Mouse (Mus musculus) adrenal gland, postnatal 14 days (tissue): Measurements from ENCODE around the gene Mindy1. TPM values are rescaled to one million over a fixed set of nuclear protein-coding genes. Genes with fewer than 3 reads are reported as not detected.

ENCODE experiments used
- DNase-seq: peaks from one replicate; pipeline ENCODE4 v3.0.0; 2021; ENCODE audit warnings: mixed read lengths
- total RNA-seq: library from RNA; stranded (reverse); gene quantifications from 2 replicates; pipeline ENCODE4 v1.2.3, GENCODE M21; 2021

Mindy1 gene
- total RNA-seq, 1 experiment from 2014 or later: 78.9 TPM

GRCm38 (mm10) chr3:95266052-95266451 is 15.1 kb upstream of the Mindy1 start:
- no peak for DNase-seq

- peak; percentile 60 for DNase-seq
Measured at GRCm38 (mm10) chr3:95267855-95268254, 13.3 kb upstream of the Mindy1 start.

GRCm38 (mm10) chr3:95269789-95270188 is 11.4 kb upstream of the Mindy1 start:
- no peak for DNase-seq

GRCm38 (mm10) chr3:95270766-95271364 is 10.3 kb upstream of the Mindy1 start:
- DNase-seq: peak; percentile 52

GRCm38 (mm10) chr3:95273471-95273870 is 7.7 kb upstream of the Mindy1 start:
- no peak for DNase-seq

GRCm38 (mm10) chr3:95274453-95274852 is 6.7 kb upstream of the Mindy1 start:
- no peak for DNase-seq

- DNase-seq: no peak
Measured at GRCm38 (mm10) chr3:95275161-95275560, 6.0 kb upstream of the Mindy1 start.

- DNase-seq: no peak
Measured at GRCm38 (mm10) chr3:95276428-95276934, 4.7 kb upstream of the Mindy1 start.

- no peak for DNase-seq
Measured at GRCm38 (mm10) chr3:95277149-95277551, 4.0 kb upstream of the Mindy1 start.

GRCm38 (mm10) chr3:95280747-95281146 is 398 bp upstream of the Mindy1 start:
- DNase-seq: no peak

GRCm38 (mm10) chr3:95282381-95282864 is 1.3 kb downstream of the Mindy1 start:
- peak; percentile 70 for DNase-seq

GRCm38 (mm10) chr3:95282865-95283588 is 1.9 kb downstream of the Mindy1 start:
- peak; percentile 88 for DNase-seq

GRCm38 (mm10) chr3:95283589-95283941 is 2.4 kb downstream of the Mindy1 start:
- no peak for DNase-seq

- no peak for DNase-seq
Measured at GRCm38 (mm10) chr3:95284062-95284461, 2.9 kb downstream of the Mindy1 start.

GRCm38 (mm10) chr3:95284501-95285281 is 3.5 kb downstream of the Mindy1 start:
- DNase-seq: peak; percentile 70

GRCm38 (mm10) chr3:95285390-95285789 is 4.2 kb downstream of the Mindy1 start:
- DNase-seq: no peak

- no peak for DNase-seq
Measured at GRCm38 (mm10) chr3:95286011-95286410, 4.9 kb downstream of the Mindy1 start.

GRCm38 (mm10) chr3:95286510-95286909 is 5.4 kb downstream of the Mindy1 start:
- peak; percentile 47 for DNase-seq

- no peak for DNase-seq
Measured at GRCm38 (mm10) chr3:95287541-95287940, 6.4 kb downstream of the Mindy1 start.

- DNase-seq: no peak
Measured at GRCm38 (mm10) chr3:95289419-95289818, 8.3 kb downstream of the Mindy1 start.

- DNase-seq: no peak
Measured at GRCm38 (mm10) chr3:95290156-95290555, 9.0 kb downstream of the Mindy1 start.

GRCm38 (mm10) chr3:95291041-95291440 is 9.9 kb downstream of the Mindy1 start:
- no peak for DNase-seq

- DNase-seq: no peak
Measured at GRCm38 (mm10) chr3:95292899-95293298, 11.8 kb downstream of the Mindy1 start.
